Mouse (Mus musculus): ENCODE measurements around the gene Tcl1b4.
"Not testable (repeated sequence)": the region's sequence is repeated elsewhere in the genome, so short reads cannot be mapped to it uniquely, and the experiment has no call there.

GRCm38 (mm10) chr12:105201657-105202056 lies at the start of gene Tcl1b4:
- not testable (repeated sequence) for TF ChIP-seq CTCF (IDR thresholded peaks at IDR 0.05; ENCODE audit: low read depth); EP300 (optimal IDR thresholded peaks at IDR 0.05)
